Mouse (Mus musculus) gastrocnemius, postnatal 4 days (tissue): Measurements from ENCODE around the gene Dgkq. TPM values are rescaled to one million over a fixed set of nuclear protein-coding genes. Genes with fewer than 3 reads are reported as not detected.

Experiments
- DNase-seq, 2 experiments: peaks; one replicate each; pipeline ENCODE4 v3.0.0; 2021 to 2022; ENCODE audit warnings: low spot score in 2 of 2, mixed read lengths in 2 of 2
- total RNA-seq, 2 experiments: library from RNA; stranded (reverse); gene quantifications; 2 replicates each; pipeline ENCODE4 v1.2.3; 2021

Dgkq gene
- total RNA-seq, 2 experiments from 2014 or later = 9.7 to 12.2 TPM

DNA sequence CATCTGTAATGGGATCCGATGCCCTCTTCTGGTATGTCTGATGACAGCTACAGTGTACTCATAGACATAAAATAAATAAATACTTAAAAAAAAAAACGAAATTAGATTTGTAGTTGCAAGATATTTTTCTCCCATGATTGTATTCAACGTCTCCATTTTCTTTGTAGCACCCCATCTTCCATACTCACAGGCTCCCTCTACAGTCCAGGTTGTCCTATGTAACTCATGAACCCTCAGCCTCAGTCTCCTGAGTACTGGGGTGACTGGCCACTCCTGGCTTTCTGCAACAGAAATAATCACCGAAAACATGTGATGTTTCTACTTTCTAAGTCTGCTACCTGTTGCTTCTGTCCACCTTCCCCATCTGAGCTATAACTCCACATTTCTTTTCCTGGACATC lies 21.7 kb upstream of the Dgkq start:
- no peak for DNase-seq

GRCm38 (mm10) chr5:108689091-108689490 lies 19.6 kb upstream of the Dgkq start:
- no peak for DNase-seq

- DNase-seq = no peak
Measured at GRCm38 (mm10) chr5:108680871-108681270, 11.4 kb upstream of the Dgkq start.

DNA sequence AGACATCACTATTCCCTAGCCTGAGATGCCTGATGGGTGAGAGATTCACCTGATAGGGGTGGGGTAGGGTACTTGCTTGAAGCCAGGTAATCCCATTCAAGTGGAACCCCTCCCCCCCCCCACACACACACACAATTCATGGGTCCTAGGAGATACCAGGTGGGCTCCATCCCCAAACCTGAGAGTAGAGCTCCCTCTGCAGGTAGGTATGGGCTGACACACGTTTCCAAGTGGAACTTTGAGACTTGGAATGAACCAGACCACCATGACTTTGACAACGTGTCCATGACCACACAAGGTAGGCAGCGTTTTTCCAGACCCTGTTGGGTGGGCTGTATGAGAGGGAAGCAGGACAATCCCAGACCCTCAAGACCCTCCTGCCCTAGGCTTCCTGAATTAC lies 10.4 kb upstream of the Dgkq start:
- no peak for DNase-seq

GRCm38 (mm10) chr5:108678296-108678854 lies 8.9 kb upstream of the Dgkq start:
- no peak for DNase-seq

DNA sequence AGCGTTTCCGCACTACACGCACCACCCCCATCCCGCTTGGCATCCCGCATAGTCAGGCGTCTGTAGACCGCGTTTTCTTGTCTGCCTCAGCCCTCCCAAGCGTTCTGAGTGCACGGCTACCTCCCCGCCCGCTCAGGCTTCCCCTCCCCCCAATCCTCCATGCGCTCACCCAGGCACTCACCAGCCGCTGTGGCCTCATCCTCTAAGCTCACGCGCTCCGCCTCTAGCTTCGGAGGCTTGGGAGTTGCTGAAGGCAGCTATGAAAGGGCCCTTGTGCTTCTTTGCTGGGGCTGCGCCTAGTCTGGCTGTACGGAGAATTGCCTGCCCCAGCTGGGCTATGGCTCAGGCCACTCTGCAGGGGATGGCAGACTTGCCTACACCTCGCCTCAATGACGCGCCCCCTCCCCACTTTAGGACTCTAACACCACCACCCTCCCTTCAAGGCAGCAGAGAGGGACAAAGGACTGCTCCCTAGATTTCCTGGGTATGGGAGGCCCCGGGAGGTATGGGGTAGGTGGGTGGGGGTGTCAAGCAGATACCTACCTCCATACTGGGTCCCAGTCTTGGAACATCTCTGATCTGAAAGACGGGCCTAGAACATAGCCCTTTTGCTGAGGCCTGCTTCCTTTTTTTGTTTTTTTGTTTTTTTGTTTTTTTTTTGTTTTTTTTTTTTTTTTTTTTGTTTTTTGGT lies 8.3 kb upstream of the Dgkq start:
- DNase-seq = peak in 1 of 2 experiments; percentile 62

DNA sequence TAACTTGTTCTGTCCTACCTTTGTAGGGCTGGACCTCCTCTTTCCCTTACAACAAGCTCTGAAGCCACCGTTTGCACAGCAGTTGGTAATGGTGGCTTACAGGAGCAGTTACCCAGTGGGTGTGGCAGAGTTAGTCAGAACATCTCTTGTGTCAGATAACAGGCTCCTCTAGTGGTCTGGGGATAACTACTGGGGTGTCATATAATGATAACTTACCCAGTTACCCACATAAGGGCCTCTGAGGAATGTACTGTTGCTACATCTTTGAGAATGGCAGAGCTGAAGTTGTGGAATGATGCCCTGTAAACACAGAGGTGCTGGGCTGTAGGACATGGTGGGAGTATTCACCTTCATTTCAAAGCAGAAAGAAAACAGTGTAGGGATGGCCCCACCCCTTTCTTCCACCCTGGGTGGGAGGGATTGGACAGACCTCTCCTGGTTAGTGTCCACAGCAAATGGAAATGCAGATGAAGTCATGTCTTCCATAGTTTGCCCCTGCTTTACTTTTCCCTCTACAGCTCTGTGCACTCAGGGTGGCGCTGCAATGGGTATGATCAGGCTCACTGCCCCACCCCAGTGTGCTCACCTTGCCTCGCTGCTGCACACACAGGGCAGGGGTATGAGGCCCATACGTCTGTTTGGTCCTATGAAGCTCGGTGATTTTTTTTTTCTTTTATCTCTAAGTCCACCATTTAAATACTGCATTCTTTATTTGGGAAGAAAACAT lies 7.5 kb upstream of the Dgkq start:
- DNase-seq = no peak

- no peak for DNase-seq
Measured at GRCm38 (mm10) chr5:108675251-108675816, 5.9 kb upstream of the Dgkq start, which contains the start of gene Slc26a1. TSS of gene Slc26a1 (minus strand) at chr5:108675569.

DNA sequence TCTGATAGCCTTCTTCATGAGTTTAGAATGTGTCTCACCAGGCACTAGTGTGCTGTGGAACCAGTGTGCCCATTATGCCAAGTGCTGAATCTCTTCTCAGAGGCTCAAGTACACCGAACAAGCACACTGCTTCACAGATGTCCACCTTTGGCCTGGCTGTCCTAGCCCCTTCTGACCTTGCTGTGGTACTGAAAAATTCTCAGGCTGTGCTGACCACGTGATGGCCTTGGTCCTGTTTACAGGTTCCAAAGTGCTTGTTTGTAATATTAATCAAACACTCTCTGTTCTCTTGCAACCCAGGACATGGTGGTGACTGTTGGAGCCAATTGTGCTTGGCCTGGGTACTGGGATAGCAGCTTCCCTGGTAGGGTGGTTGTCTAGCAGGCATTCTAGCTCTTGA lies 5.2 kb upstream of the Dgkq start:
- no peak for DNase-seq

DNA sequence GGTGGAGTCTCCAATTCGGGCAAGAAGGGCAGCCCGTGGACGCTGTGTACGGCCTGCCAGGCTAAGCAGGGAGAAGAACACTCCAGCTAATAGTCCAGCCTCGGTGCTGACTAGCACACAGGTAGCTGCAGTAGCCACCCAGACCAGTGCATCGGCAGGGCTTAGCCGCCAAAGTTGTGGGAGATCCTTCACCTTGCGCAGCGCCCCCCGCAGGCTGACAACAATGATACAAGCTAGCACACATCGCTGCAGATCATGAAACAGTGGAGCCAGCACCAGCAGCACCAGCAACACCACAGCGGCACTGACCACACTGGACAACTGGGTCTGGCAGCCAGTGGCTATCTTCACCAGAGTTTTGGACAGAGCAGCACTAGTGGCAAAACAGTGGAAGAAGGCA lies 2.3 kb upstream of the Dgkq start:
- no peak for DNase-seq

DNA sequence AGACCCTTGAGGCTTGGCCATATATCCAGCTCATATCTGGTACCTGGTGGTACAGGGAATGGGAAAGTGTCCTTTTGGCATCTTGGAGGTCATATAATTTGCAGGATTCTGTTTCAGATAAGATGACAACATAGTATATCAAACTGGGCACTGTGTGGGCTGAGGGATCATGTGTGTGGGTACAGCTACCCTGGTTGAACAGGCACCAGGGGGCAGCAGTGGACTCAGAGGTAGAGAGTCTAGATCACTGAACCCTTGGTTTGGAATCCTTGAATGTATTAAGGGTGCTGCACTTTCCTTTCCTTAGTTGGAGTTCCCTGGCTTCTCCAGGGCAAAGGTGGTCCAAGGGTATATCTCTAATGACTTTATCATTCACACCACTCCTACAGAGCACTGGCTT lies 1.3 kb upstream of the Dgkq start:
- no peak for DNase-seq

DNA sequence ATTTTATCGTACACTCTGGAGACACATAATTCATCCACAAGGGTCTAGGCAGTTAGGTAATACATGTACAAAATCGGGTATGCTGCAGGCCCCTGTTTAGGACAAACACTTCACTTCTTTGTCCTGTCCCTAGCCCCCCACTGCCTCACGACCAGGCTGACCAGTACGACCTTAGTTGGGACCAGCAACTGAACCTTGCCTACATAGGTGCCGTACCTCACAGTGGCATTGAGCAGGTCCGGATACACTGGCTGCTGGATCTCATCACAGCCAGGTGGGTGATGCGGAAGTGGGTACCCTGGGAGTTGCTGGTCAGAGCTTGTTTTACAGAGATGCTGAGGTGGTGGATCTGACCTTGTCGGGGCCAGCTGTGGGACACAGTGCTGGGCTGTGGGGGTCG lies 514 bp upstream of the Dgkq start:
- DNase-seq = no peak

DNA sequence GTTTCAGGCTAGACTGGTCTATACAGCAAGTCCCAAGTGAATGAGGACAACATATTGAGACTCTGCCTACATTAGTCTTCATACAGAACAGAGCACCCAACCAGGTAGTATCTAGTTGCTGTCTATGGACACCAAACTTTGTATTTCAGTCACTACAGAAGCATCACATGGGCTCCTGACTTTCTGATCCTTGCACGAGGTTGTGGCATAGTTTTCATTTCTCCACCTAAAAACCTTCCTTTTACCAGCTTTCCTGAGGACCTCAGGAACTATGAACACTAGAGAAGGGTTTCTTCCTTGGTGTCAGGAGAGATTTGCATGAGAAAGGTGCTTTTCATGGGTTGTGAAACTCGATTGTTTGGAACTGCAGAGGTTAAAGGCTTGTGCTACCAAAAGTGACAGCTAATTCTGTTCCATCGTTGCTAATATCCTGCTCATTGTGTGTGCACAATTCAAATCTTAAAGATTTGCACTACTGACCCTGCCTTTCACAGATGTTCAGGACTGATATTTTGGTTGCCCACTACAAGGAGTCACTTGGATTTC lies 1.0 kb downstream of the Dgkq start:
- DNase-seq = no peak

DNA sequence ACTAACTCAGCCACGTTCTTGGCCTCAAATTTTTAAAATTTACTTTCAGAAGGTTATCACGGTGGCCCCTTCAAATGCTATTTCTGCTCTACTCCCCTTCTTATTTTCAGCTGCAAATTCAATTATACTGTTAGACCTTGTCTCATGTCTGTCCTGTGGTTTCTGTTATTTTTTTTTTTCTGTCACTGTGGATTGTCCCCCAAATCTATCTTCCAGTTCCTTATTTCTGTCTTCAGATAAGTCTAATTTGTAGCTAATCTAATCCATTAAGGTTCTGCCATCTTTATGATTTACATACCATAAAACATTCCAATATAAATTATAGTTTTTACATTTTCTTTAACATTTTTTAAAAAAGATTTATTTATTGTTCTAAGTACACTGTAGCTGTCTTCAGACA lies 2.1 kb downstream of the Dgkq start:
- DNase-seq = no peak

GRCm38 (mm10) chr5:108665066-108665465 lies 4.4 kb downstream of the Dgkq start:
- no peak for DNase-seq

DNA sequence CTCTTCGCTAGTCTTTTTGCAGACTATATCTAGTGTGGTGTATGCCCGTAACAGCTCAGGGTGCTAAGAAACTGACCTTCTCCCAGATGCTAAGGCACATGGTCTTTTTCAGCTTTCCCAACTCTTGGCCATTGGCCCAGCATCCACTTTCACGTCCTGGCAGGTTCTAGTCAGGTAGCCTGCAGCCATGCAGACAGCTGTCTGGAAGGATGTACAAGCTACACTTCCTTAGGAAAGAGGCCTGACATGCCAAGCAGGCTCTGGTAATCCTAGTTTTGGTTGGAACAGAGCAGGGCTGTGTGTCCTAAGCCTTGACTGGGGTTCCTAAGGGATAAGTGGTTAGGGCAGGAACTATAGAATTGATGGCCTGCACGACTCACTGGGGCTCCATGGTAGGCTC lies 6.7 kb downstream of the Dgkq start:
- no peak for DNase-seq

- DNase-seq = peak; percentile 81 to 92
Measured at GRCm38 (mm10) chr5:108660632-108661268, 8.7 kb downstream of the Dgkq start.

DNA sequence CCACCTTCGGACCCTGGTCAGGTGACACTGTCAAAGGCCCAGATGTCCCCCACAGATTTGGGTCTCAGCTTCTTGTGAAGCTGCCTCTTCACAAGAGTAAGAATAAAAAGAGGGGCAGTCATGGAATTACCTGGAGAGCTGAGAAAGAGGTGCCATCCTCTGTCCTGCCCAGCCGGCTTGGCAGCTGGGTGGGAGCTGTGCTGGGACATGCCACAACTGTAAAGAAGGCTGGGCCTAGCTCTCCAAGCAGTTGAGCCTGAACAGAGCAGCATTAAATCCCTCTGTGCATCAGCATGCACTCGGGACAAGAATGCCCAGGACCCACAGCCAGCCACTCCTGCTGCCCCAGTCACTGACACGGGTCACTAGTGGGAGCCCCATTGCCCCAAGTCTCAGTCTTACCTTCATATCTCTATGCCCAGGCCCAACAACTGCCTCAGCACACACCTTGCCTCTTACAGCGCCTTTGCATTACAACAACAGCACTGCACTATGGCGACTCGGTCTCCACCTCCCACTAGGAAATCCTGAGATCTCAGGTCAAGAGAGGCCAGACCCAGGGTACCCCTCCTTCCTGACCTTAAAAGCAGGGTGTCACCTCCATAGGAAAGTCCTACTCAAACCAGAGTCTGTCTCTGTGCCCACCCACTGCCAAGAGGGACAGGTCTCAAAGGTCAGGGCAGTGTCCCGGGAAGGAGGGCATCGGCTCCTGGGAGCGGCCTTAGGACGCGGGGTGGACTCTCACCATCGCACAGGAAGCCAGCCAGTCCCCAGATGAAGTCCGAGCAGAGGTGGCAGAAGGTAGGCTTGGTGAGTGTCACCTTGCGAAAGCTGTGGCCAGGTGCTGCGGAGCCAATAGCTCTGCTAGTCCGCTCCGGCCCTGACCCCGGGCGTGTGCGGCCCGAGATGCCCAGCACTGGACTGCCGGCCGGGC lies 9.5 kb downstream of the Dgkq start, which contains the start of gene Idua:
Gene Idua, plus strand, starts transcription at position 634 of the 934 bp plus-strand sequence.
- DNase-seq = peak in 1 of 2 experiments; percentile 22

DNA sequence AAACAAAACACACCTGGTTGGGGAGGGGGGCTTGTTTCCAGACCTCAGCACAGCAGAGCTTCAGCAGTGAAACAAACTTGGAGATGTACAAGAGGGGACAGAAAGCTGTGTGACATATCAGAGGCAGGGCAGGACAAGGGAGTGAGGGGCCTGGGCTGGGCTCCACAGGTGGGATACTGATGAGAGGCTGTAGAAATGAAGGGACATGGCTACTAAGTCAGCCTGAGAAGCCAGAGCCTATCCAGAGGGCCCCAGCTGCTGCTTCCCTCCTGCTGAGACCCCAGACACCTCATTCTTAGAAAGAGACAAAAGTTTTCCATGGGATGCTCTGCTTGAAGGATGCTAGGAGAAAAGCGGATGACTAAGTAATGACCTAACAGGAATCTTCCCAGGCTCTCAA lies 10.9 kb downstream of the Dgkq start:
- no peak for DNase-seq

DNA sequence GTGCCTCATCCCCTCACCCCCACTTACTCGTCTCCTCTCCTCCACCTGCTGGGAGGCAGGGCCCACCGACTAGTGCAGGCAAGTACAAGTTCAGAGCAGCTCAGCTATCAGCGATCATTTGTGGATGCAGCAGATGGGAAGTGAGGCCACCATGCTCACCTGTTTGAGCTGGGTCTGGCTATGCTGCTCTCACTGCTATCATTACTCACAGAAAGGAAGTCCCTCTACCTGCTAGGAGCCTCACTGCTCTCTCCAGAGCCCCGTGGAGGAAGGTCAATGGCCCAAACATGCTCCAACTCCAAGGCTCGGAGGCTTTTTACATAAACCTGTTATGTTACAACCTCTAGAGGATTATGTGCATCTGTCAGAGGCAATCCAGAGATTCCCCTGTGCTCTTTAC lies 12.1 kb downstream of the Dgkq start:
- no peak for DNase-seq
